Mouse (Mus musculus): Measurements from ENCODE around the gene Adamts18. TPM values are rescaled to one million over a fixed set of nuclear protein-coding genes. Genes with fewer than 3 reads are reported as not detected.
A peak's percentile ranks its signal among the peaks of the same experiment; 100 is the strongest.

The Adamts18 gene
- polyA plus RNA-seq, 2 experiments, result 2.7 to 3.1 TPM

DNA sequence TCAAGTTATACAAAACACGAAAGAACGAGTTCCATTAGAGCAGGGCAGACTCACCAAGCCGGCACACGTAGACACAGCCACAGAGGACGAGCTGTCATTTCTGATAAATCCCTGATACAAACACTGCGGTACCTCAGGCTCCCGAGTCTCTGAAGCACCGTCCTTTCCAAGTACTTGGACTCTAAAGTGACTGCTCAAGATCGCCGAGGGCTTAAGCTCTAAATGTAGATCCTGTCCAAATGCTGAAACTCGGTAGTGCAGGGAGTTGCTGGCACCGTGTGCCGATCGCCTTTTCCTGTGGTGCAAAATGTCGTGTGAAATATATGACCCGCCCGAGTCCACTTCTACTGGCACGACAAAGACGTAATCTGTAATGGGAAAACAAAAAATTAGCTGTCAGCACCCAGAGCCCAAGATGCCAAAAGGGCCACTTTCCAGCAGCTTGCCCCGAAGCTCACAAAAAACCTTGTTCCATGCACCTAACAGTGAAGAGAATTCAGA, 3.7 kb downstream of the Adamts18 start:
- ATAC-seq (ENCODE audit: low FRiP score, low read depth) (no peak), DNase-seq (ENCODE audit: low spot score) (no peak)
- H3K4me2 ChIP-seq (replicated peaks; ENCODE audit: low read depth, low read length, severe bottlenecking), result 0 out of 2 replicates have a peak overlapping the region, but pooled peaks have one; percentile 5
- TF ChIP-seq POLR2A (IDR thresholded peaks at IDR 0.05; ENCODE audit: borderline replicate concordance, extremely low read depth, insufficient read depth, insufficient read length), result no peak
- H3K4me1 ChIP-seq (ENCODE audit: control insufficient read depth, insufficient read depth, low read length), result peaks cover 10% of the 10 kb centered on the region; the same call in 1 of the 2 replicates
- no peaks in the 10 kb centered on the region for H3K9me3 ChIP-seq (ENCODE audit: control insufficient read depth, low read length)
- H3K36me3 ChIP-seq (ENCODE audit: control insufficient read depth, insufficient read depth, low read length), result no peaks in the 10 kb centered on the region
- H3K4me3 ChIP-seq (replicated peaks; ENCODE audit: low read length), result no peak overlapping the region
- H3K27me3 ChIP-seq (ENCODE audit: control insufficient read depth, insufficient read depth, low read length), result peaks cover 47% of the 10 kb centered on the region
- no peak overlapping the region for H3K27ac ChIP-seq (replicated peaks; ENCODE audit: low read depth, low read length)
- WGBS, result 29% methylated on average over 20 of the region's 20 CpGs
- no peak overlapping the region for H3K9ac ChIP-seq (ENCODE audit: low read depth, low read length, severe bottlenecking)

DNA sequence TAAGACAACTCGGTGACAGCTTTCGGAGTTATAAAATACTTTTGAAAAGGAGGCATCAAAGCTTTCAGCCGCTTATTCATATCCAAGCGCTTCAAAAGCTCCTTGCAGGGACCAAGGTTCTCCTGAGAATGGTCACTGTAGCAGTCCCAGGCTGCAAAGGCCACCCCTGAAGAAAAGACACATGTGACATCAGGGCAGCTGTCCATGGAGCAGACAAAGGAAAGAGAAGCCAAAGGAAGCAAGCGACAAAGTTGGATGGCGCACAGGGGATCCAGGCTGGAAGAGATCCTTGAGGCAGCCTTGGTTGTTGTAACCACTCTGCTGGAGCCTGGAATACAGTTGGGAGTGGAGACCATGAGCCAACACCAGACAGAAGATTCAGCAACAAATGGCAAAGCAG, 10.3 kb downstream of the Adamts18 start:
- no peak overlapping the region for H3K4me3 ChIP-seq (replicated peaks; ENCODE audit: low read length)
- H3K27ac ChIP-seq (replicated peaks; ENCODE audit: low read depth, low read length), result no peak overlapping the region
- no peak overlapping the region for H3K4me2 ChIP-seq (replicated peaks; ENCODE audit: low read depth, low read length, severe bottlenecking)
- no peaks in the 10 kb centered on the region for H3K27me3 ChIP-seq (ENCODE audit: control insufficient read depth, insufficient read depth, low read length)
- H3K4me1 ChIP-seq (ENCODE audit: control insufficient read depth, insufficient read depth, low read length), result no peaks in the 10 kb centered on the region
- no peak for ATAC-seq (ENCODE audit: low FRiP score, low read depth)
- DNase-seq (ENCODE audit: low spot score), result no peak
- H3K9me3 ChIP-seq (ENCODE audit: control insufficient read depth, low read length), result no peaks in the 10 kb centered on the region
- 84% methylated on average over 6 of the region's 6 CpGs for WGBS
- no peaks in the 10 kb centered on the region for H3K36me3 ChIP-seq (ENCODE audit: control insufficient read depth, insufficient read depth, low read length)
- no peak for TF ChIP-seq POLR2A (IDR thresholded peaks at IDR 0.05; ENCODE audit: borderline replicate concordance, extremely low read depth, insufficient read depth, insufficient read length)
- no peak overlapping the region for H3K9ac ChIP-seq (ENCODE audit: low read depth, low read length, severe bottlenecking)

DNA sequence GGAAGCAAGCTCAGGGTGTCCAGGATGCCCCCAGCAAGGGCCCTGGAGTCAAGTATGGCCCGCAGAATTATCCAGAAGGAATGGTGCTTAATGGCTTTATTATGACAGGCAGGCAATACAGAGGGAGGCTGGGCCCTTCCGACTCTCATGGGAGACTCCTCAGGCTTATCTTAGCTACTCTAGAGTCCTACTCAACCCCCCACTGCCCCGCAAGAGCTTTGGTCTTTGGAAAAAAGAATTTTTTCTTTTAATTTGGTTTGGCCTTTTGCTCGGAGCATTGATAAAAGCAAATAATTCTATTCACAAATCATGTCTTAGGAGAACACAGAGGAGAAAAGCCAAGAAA, 11.0 kb downstream of the Adamts18 start:
- Histone ChIP-seq H3K4me1 (ENCODE audit: control insufficient read depth, insufficient read depth, low read length) (no peaks in the 10 kb centered on the region), H3K27me3 (ENCODE audit: control insufficient read depth, insufficient read depth, low read length) (no peaks in the 10 kb centered on the region), H3K4me2 (replicated peaks; ENCODE audit: low read depth, low read length, severe bottlenecking) (no peak overlapping the region), H3K27ac (replicated peaks; ENCODE audit: low read depth, low read length) (no peak overlapping the region), H3K36me3 (ENCODE audit: control insufficient read depth, insufficient read depth, low read length) (no peaks in the 10 kb centered on the region), H3K9me3 (ENCODE audit: control insufficient read depth, low read length) (no peaks in the 10 kb centered on the region), H3K4me3 (replicated peaks; ENCODE audit: low read length) (no peak overlapping the region), H3K9ac (ENCODE audit: low read depth, low read length, severe bottlenecking) (no peak overlapping the region)
- 41% methylated on average over 4 of the region's 4 CpGs for WGBS
- ATAC-seq (ENCODE audit: low FRiP score, low read depth) (no peak), DNase-seq (ENCODE audit: low spot score) (no peak)
- no peak for TF ChIP-seq POLR2A (IDR thresholded peaks at IDR 0.05; ENCODE audit: borderline replicate concordance, extremely low read depth, insufficient read depth, insufficient read length)

DNA sequence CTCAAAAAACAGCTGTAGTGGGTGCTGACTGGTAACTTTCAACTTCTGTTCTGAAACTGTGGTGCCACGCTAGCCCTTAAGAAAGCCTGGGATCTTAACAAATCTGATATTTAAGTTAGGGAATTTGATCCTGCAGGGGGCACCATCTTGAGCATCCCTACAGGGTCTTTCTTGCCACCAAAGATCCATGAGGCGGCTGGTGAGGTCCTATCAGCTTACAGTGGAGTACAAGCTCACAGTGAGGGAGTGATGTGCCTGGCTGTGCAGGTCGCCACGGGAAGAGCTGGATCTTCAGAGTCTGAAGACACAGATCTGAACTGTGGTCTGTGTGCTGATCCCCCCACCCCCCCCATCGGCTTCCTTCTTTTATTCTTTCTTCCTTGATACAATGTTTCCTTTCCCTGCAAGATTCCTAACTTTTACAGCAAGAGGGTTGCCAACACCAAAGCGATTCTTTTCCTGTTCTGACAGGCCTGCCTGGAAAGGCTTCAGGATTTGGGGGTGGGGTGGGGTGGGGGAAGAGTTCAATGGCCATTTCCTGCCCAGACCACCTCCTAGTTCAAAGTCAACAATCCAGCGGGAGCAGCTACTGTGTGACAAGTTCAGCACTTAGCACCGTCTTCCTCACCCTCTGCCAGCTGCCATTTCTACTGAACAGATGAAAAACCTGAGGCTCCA, 11.5 kb downstream of the Adamts18 start:
- TF ChIP-seq POLR2A (IDR thresholded peaks at IDR 0.05; ENCODE audit: borderline replicate concordance, extremely low read depth, insufficient read depth, insufficient read length), result no peak
- no peak overlapping the region for H3K4me2 ChIP-seq (replicated peaks; ENCODE audit: low read depth, low read length, severe bottlenecking)
- H3K4me3 ChIP-seq (replicated peaks; ENCODE audit: low read length), result no peak overlapping the region
- H3K9me3 ChIP-seq (ENCODE audit: control insufficient read depth, low read length), result no peaks in the 10 kb centered on the region
- H3K4me1 ChIP-seq (ENCODE audit: control insufficient read depth, insufficient read depth, low read length), result no peaks in the 10 kb centered on the region
- H3K27ac ChIP-seq (replicated peaks; ENCODE audit: low read depth, low read length), result no peak overlapping the region
- no peaks in the 10 kb centered on the region for H3K36me3 ChIP-seq (ENCODE audit: control insufficient read depth, insufficient read depth, low read length)
- ATAC-seq (ENCODE audit: low FRiP score, low read depth), result no peak
- H3K27me3 ChIP-seq (ENCODE audit: control insufficient read depth, insufficient read depth, low read length), result no peaks in the 10 kb centered on the region
- DNase-seq (ENCODE audit: low spot score), result no peak
- H3K9ac ChIP-seq (ENCODE audit: low read depth, low read length, severe bottlenecking), result no peak overlapping the region
- WGBS, result 39% methylated on average over 8 of the region's 8 CpGs

DNA sequence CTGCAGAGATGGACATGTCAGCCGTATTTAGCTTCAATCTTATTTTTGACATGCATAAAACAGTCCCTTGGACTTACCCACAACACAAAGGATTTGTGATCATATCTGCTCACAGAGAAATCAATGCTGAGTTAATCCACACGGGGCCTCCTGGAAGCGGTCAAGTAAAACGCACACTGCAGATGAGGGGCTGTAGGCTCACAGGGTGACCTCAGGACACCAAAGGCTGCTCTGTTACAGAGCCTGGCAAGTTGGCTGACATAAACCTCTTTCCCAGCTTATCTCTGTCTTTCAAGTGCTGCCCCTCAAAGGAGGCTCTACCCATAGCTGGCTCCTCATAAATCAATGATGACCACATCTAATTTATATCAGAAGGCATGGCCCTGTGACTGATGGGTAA, 14.9 kb downstream of the Adamts18 start:
- Histone ChIP-seq H3K27me3 (ENCODE audit: control insufficient read depth, insufficient read depth, low read length) (no peaks in the 10 kb centered on the region), H3K9ac (ENCODE audit: low read depth, low read length, severe bottlenecking) (no peak overlapping the region), H3K4me1 (ENCODE audit: control insufficient read depth, insufficient read depth, low read length) (no peaks in the 10 kb centered on the region), H3K9me3 (ENCODE audit: control insufficient read depth, low read length) (no peaks in the 10 kb centered on the region), H3K36me3 (ENCODE audit: control insufficient read depth, insufficient read depth, low read length) (no peaks in the 10 kb centered on the region), H3K27ac (replicated peaks; ENCODE audit: low read depth, low read length) (no peak overlapping the region), H3K4me3 (replicated peaks; ENCODE audit: low read length) (no peak overlapping the region), H3K4me2 (replicated peaks; ENCODE audit: low read depth, low read length, severe bottlenecking) (no peak overlapping the region)
- ATAC-seq (ENCODE audit: low FRiP score, low read depth) (no peak), DNase-seq (ENCODE audit: low spot score) (no peak)
- 36% methylated on average over 4 of the region's 4 CpGs for WGBS
- TF ChIP-seq POLR2A (IDR thresholded peaks at IDR 0.05; ENCODE audit: borderline replicate concordance, extremely low read depth, insufficient read depth, insufficient read length), result no peak
